Mouse (Mus musculus): ENCODE results near the gene Klc2. TPM values are rescaled to one million over a fixed set of nuclear protein-coding genes. Genes with fewer than 3 reads are reported as not detected.
A peak's percentile ranks its signal among the peaks of the same experiment; 100 is the strongest.

The Klc2 gene
- polyA plus RNA-seq, 1 experiment from 2014 or later = 59.0 TPM

GRCm38 (mm10) chr19:5067040-5067799, 51.1 kb downstream of the Klc2 start:
- Histone ChIP-seq H3K27me3 (ENCODE audit: control insufficient read depth, insufficient read depth, low read length) (peaks cover 33% of the 10 kb centered on the region), H3K4me3 (replicated peaks; ENCODE audit: low read depth, low read length) (peak overlapping the region; percentile 33), H3K9ac (replicated peaks; ENCODE audit: low read length) (peak overlapping the region; percentile 57; the same call in 1 of the 2 replicates), H3K4me1 (ENCODE audit: control insufficient read depth, insufficient read depth, low read length) (peaks cover 28% of the 10 kb centered on the region), H3K9me3 (ENCODE audit: control insufficient read depth, low read length) (no peaks in the 10 kb centered on the region), H3K27ac (replicated peaks; ENCODE audit: low read depth, low read length) (no peak overlapping the region), H3K36me3 (ENCODE audit: control insufficient read depth, insufficient read depth, low read length) (no peaks in the 10 kb centered on the region), H3K4me2 (ENCODE audit: low read length) (peak overlapping the region; percentile 72)
- no peak for ATAC-seq (ENCODE audit: low FRiP score, low TSS enrichment)
- 13% methylated on average over 15 of the region's 15 CpGs for WGBS
- no peak for DNase-seq

DNA sequence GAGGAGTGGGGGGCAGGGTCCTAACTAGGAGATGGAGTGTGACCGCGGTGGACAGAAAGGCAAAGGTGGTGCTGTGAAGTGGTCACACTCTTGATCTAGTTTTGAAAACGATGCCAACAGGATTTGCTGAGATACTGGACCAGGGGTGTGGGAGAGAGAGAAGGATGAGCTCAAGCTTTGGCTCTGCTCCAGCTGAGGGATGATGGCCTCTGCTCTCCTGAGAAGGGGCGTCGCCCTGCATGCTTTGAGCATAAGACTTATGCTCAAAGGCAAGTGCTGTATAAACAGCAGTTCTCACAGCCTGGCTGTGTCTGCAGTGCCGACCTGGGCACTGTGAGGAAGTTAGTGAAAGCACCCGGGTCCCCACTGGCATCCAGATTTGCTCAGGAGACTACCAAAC, 53.3 kb downstream of the Klc2 start:
- 76% methylated on average over 7 of the region's 7 CpGs for WGBS
- Histone ChIP-seq H3K4me1 (ENCODE audit: control insufficient read depth, insufficient read depth, low read length) (peaks cover 16% of the 10 kb centered on the region), H3K27me3 (ENCODE audit: control insufficient read depth, insufficient read depth, low read length) (peaks cover 32% of the 10 kb centered on the region), H3K4me2 (ENCODE audit: low read length) (no peak overlapping the region), H3K9ac (replicated peaks; ENCODE audit: low read length) (no peak overlapping the region), H3K27ac (replicated peaks; ENCODE audit: low read depth, low read length) (no peak overlapping the region), H3K9me3 (ENCODE audit: control insufficient read depth, low read length) (no peaks in the 10 kb centered on the region), H3K36me3 (ENCODE audit: control insufficient read depth, insufficient read depth, low read length) (no peaks in the 10 kb centered on the region), H3K4me3 (replicated peaks; ENCODE audit: low read depth, low read length) (no peak overlapping the region)
- ATAC-seq (ENCODE audit: low FRiP score, low TSS enrichment) (no peak), DNase-seq (no peak)

- H3K9ac ChIP-seq (replicated peaks; ENCODE audit: low read length) = no peak overlapping the region
- no peak overlapping the region for H3K4me3 ChIP-seq (replicated peaks; ENCODE audit: low read depth, low read length)
- WGBS = 87% methylated on average over 6 of the region's 6 CpGs
- DNase-seq (no peak), ATAC-seq (ENCODE audit: low FRiP score, low TSS enrichment) (no peak)
- H3K4me1 ChIP-seq (ENCODE audit: control insufficient read depth, insufficient read depth, low read length) = peaks cover 10% of the 10 kb centered on the region; the same call in 1 of the 2 replicates
- no peaks in the 10 kb centered on the region for H3K36me3 ChIP-seq (ENCODE audit: control insufficient read depth, insufficient read depth, low read length)
- H3K27ac ChIP-seq (replicated peaks; ENCODE audit: low read depth, low read length) = no peak overlapping the region
- no peak overlapping the region for H3K4me2 ChIP-seq (ENCODE audit: low read length)
- H3K27me3 ChIP-seq (ENCODE audit: control insufficient read depth, insufficient read depth, low read length) = peaks cover 6% of the 10 kb centered on the region; the same call in 1 of the 2 replicates
- H3K9me3 ChIP-seq (ENCODE audit: control insufficient read depth, low read length) = no peaks in the 10 kb centered on the region
Observed at GRCm38 (mm10) chr19:5062446-5062845, 55.9 kb downstream of the Klc2 start.

- DNase-seq = no peak
- Histone ChIP-seq H3K4me2 (ENCODE audit: low read length) (no peak overlapping the region), H3K4me3 (replicated peaks; ENCODE audit: low read depth, low read length) (no peak overlapping the region), H3K9me3 (ENCODE audit: control insufficient read depth, low read length) (no peaks in the 10 kb centered on the region), H3K9ac (replicated peaks; ENCODE audit: low read length) (no peak overlapping the region), H3K27ac (replicated peaks; ENCODE audit: low read depth, low read length) (no peak overlapping the region), H3K4me1 (ENCODE audit: control insufficient read depth, insufficient read depth, low read length) (0 out of 2 replicates have a peak, but pooled peaks cover 8% of the 10 kb centered on the region), H3K27me3 (ENCODE audit: control insufficient read depth, insufficient read depth, low read length) (peaks cover 3% of the 10 kb centered on the region; the same call in 1 of the 2 replicates), H3K36me3 (ENCODE audit: control insufficient read depth, insufficient read depth, low read length) (no peaks in the 10 kb centered on the region)
- no peak for ATAC-seq (ENCODE audit: low FRiP score, low TSS enrichment)
- 83% methylated on average over 5 of the region's 5 CpGs for WGBS
Observed at GRCm38 (mm10) chr19:5062041-5062440, 56.3 kb downstream of the Klc2 start.

- 51% methylated on average over 5 of the region's 5 CpGs for WGBS
- no peak overlapping the region for H3K9ac ChIP-seq (replicated peaks; ENCODE audit: low read length)
- H3K4me2 ChIP-seq (ENCODE audit: low read length) = no peak overlapping the region
- no peak overlapping the region for H3K4me3 ChIP-seq (replicated peaks; ENCODE audit: low read depth, low read length)
- ATAC-seq (ENCODE audit: low FRiP score, low TSS enrichment) (no peak), DNase-seq (no peak)
- H3K36me3 ChIP-seq (ENCODE audit: control insufficient read depth, insufficient read depth, low read length) = no peaks in the 10 kb centered on the region
- H3K9me3 ChIP-seq (ENCODE audit: control insufficient read depth, low read length) = no peaks in the 10 kb centered on the region
- 0 out of 2 replicates have a peak, but pooled peaks cover 8% of the 10 kb centered on the region for H3K4me1 ChIP-seq (ENCODE audit: control insufficient read depth, insufficient read depth, low read length)
- H3K27ac ChIP-seq (replicated peaks; ENCODE audit: low read depth, low read length) = no peak overlapping the region
- no peaks in the 10 kb centered on the region for H3K27me3 ChIP-seq (ENCODE audit: control insufficient read depth, insufficient read depth, low read length)
Observed at GRCm38 (mm10) chr19:5060365-5061330, 57.7 kb downstream of the Klc2 start.

GRCm38 (mm10) chr19:5058801-5059771, 59.3 kb downstream of the Klc2 start:
- no peaks in the 10 kb centered on the region for H3K36me3 ChIP-seq (ENCODE audit: control insufficient read depth, insufficient read depth, low read length)
- 0 out of 2 replicates have a peak overlapping the region, but pooled peaks have one; percentile 16 for H3K9ac ChIP-seq (replicated peaks; ENCODE audit: low read length)
- WGBS = 12% methylated on average over 10 of the region's 10 CpGs
- DNase-seq = no peak
- 0 out of 2 replicates have a peak, but pooled peaks cover 8% of the 10 kb centered on the region for H3K4me1 ChIP-seq (ENCODE audit: control insufficient read depth, insufficient read depth, low read length)
- H3K4me3 ChIP-seq (replicated peaks; ENCODE audit: low read depth, low read length) = no peak overlapping the region
- ATAC-seq (ENCODE audit: low FRiP score, low TSS enrichment) = no peak
- H3K27ac ChIP-seq (replicated peaks; ENCODE audit: low read depth, low read length) = no peak overlapping the region
- no peaks in the 10 kb centered on the region for H3K9me3 ChIP-seq (ENCODE audit: control insufficient read depth, low read length)
- no peak overlapping the region for H3K4me2 ChIP-seq (ENCODE audit: low read length)
- H3K27me3 ChIP-seq (ENCODE audit: control insufficient read depth, insufficient read depth, low read length) = no peaks in the 10 kb centered on the region

- Histone ChIP-seq H3K27me3 (ENCODE audit: control insufficient read depth, insufficient read depth, low read length) (peaks cover 2% of the 10 kb centered on the region; the same call in 1 of the 2 replicates), H3K4me2 (ENCODE audit: low read length) (no peak overlapping the region), H3K4me1 (ENCODE audit: control insufficient read depth, insufficient read depth, low read length) (0 out of 2 replicates have a peak, but pooled peaks cover 8% of the 10 kb centered on the region), H3K4me3 (replicated peaks; ENCODE audit: low read depth, low read length) (no peak overlapping the region), H3K27ac (replicated peaks; ENCODE audit: low read depth, low read length) (no peak overlapping the region), H3K36me3 (ENCODE audit: control insufficient read depth, insufficient read depth, low read length) (no peaks in the 10 kb centered on the region), H3K9ac (replicated peaks; ENCODE audit: low read length) (no peak overlapping the region), H3K9me3 (ENCODE audit: control insufficient read depth, low read length) (no peaks in the 10 kb centered on the region)
- ATAC-seq (ENCODE audit: low FRiP score, low TSS enrichment) (no peak), DNase-seq (no peak)
- WGBS = 27% methylated on average over 16 of the region's 16 CpGs
Observed at GRCm38 (mm10) chr19:5057876-5058775, 60.2 kb downstream of the Klc2 start.

All from midbrain, embryonic 14.5 days (tissue).